Mouse (Mus musculus) liver, postnatal 0 days (tissue): ENCODE data around the gene Fkbp11. TPM values are rescaled to one million over a fixed set of nuclear protein-coding genes. Genes with fewer than 3 reads are reported as not detected.
"Not testable (repeated sequence)": the region's sequence is repeated elsewhere in the genome, so short reads cannot be mapped to it uniquely, and the experiment has no call there.

ENCODE experiments used
- ATAC-seq: fragments of 200-750 bp; cut with Nextera tagmentation; 2 replicates; pipeline ENCODE4 v1.8.0; 2017; ENCODE audit warnings: mild to moderate bottlenecking, moderate library complexity
- DNase-seq: peaks from one replicate; pipeline ENCODE4 v3.0.0-alpha.2; 2016
- H3K27ac ChIP-seq: fragments of 300-500 bp; sonication (generic); 2 replicates; pipeline ENCODE4 v1.5.1; 2014; ENCODE audit warnings: antibody characterized with exemption, moderate library complexity, mild to moderate bottlenecking, low read depth
- H3K27me3 ChIP-seq: fragments of 300-500 bp; sonication (generic); 2 replicates; pipeline ENCODE4 v1.6.1; 2014; ENCODE audit warnings: low read length, control low read depth, mixed read lengths; ENCODE audit not compliant: insufficient read depth
- H3K36me3 ChIP-seq: fragments of 300-500 bp; sonication (generic); replicated peaks from 2 replicates; pipeline ENCODE4 v1.6.1; 2014; ENCODE audit warnings: mild to moderate bottlenecking, control low read depth, low read length, moderate library complexity, mixed read lengths; ENCODE audit not compliant: insufficient read depth
- H3K4me1 ChIP-seq: fragments of 300-500 bp; sonication (generic); 2 replicates; pipeline ENCODE4 v1.6.1; 2014; ENCODE audit warnings: antibody characterized with exemption, mild to moderate bottlenecking, control low read depth; ENCODE audit not compliant: insufficient read depth
- H3K4me2 ChIP-seq: fragments of 300-500 bp; sonication (generic); 2 replicates; pipeline ENCODE4 v1.6.1; 2014; ENCODE audit warnings: low read depth, mild to moderate bottlenecking, low read length, moderate library complexity, mixed read lengths
- H3K4me3 ChIP-seq: fragments of 300-500 bp; sonication (generic); 2 replicates; pipeline ENCODE4 v1.5.1; 2014; ENCODE audit warnings: low read depth, low read length
- H3K9ac ChIP-seq: fragments of 300-500 bp; sonication (generic); replicated peaks from 2 replicates; pipeline ENCODE4 v1.6.1; 2014; ENCODE audit warnings: mild to moderate bottlenecking, moderate library complexity
- H3K9me3 ChIP-seq: fragments of 300-500 bp; sonication (generic); 2 replicates; pipeline ENCODE4 v1.6.1; 2016; ENCODE audit warnings: mild to moderate bottlenecking, control low read depth, low read length, mixed read lengths
- CTCF ChIP-seq: sonication (generic); IDR thresholded peaks from 2 replicates; pipeline ENCODE4 v1.5.1; 2016; ENCODE audit warnings: antibody characterized with exemption, low read depth
- EP300 ChIP-seq: IDR thresholded peaks from 2 replicates; pipeline ENCODE4 v1.6.1; 2016; ENCODE audit warnings: antibody characterized with exemption, low read depth, mild to moderate bottlenecking
- WGBS: fragments of 180-500 bp; shearing (Covaris S2); extraction: QIAGEN DNeasy Blood & Tissue Kit; methylation state at CpG from one replicate; pipeline ENCODE4 v1.1.7; 2014; ENCODE audit not compliant: insufficient replicate concordance; 5-methylcytosine and 5-hydroxymethylcytosine counted together
- polyA plus RNA-seq: library from polyadenylated mRNA; unstranded; fragments of >200 nt; fragmentation: Nextera tagmentation; extraction: Ambion mirVana; gene quantifications from 2 replicates; pipeline ENCODE4 v1.2.1, GENCODE M21; 2015

The Fkbp11 gene
- polyA plus RNA-seq, 1 experiment from 2014 or later, result 58.5 TPM

DNA sequence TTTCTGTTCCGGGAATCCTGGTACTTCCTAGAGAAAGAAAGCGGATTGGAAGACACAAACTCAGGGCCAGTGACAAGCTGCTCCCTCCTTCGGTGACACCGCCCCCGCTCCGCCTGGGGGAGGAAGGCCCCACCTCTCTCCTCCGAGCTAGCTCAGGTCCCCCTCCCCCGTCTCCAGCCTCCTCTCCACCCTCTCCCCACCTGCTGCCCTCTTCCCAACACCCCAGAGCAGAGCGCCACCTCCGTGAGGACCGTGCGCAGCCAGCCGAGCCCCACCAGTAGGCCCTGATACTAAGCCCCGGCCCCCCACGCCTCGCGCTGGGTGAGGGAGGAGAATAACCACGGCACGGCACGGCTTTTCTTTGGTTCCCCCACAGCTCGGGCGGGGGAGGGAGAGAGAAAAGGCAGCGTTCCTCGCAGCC lies 34.2 kb upstream of the Fkbp11 start:
- TF ChIP-seq EP300 (no peak), CTCF (no peak; the same call in 1 of the 2 replicates)
- WGBS, result under 1% methylated on average over 21 of the region's 24 CpGs

DNA sequence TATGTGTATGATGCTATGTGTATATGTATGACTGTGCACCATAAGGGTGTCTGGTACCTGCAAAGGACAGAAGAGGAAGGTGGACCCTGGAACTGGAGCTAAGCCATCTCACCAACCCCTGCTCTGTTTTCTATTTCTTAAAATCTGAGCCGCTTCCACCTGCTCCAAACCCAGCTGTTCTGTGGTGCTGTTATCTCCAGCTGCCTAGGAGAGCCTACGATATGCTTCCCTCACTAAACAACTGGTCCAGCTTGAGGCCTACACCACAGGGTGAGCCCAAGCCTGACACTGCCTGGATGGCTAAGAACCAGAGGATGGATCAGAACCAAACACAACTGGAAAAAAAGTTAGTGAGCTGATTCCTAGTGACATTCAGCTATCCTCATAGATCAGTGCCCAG lies 26.1 kb upstream of the Fkbp11 start:
- TF ChIP-seq CTCF (no peak), EP300 (no peak)
- ATAC-seq (no peak), DNase-seq (no peak)
- no peak overlapping the region for H3K27ac ChIP-seq
- no peak overlapping the region for H3K9ac ChIP-seq
- H3K4me2 ChIP-seq, result no peak overlapping the region
- 0 out of 2 replicates have a peak, but pooled peaks cover 4% of the 10 kb centered on the region for H3K4me1 ChIP-seq
- H3K27me3 ChIP-seq, result no peaks in the 10 kb centered on the region
- H3K9me3 ChIP-seq, result no peaks in the 10 kb centered on the region
- 62% methylated on average over 2 of the region's 2 CpGs for WGBS
- H3K4me3 ChIP-seq, result no peak overlapping the region
- 0 out of 2 replicates have a peak, but pooled peaks cover 4% of the 10 kb centered on the region for H3K36me3 ChIP-seq

More for the DNA sequence above, 34.2 kb upstream of the Fkbp11 start:
- Histone ChIP-seq H3K9me3 (no peaks in the 10 kb centered on the region), H3K4me2 (peak overlapping the region; percentile 97), H3K9ac (peak overlapping the region; percentile 82), H3K4me3 (peak overlapping the region; percentile 84), H3K4me1 (peaks cover 14% of the 10 kb centered on the region), H3K27ac (peak overlapping the region; percentile 71), H3K27me3 (peaks cover 8% of the 10 kb centered on the region), H3K36me3 (peaks cover 7% of the 10 kb centered on the region)
- DNase-seq (peak; percentile 65), ATAC-seq (peak; percentile 49)

DNA sequence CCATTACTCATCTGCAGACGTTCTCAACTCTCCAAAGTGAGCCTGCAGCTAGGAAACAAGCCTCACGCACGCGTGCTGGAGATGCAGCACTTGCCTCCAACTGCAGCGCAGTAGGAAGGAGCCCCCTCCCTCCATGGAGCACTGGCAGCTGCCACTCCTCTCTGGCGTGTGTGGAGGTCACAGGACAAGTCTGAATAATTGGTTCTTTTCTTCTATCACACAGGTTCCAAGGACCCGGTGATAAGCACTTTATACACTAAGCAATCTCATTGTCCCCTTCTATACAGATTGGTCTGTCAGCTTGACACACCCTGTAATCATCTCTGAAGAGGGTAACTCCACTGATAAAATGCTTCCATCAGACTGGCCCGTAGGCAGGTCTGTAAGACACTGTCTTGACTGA lies 25.0 kb upstream of the Fkbp11 start:
- Histone ChIP-seq H3K36me3 (0 out of 2 replicates have a peak, but pooled peaks cover 2% of the 10 kb centered on the region), H3K4me2 (no peak overlapping the region), H3K27me3 (no peaks in the 10 kb centered on the region), H3K9ac (no peak overlapping the region), H3K9me3 (no peaks in the 10 kb centered on the region), H3K4me3 (no peak overlapping the region), H3K27ac (no peak overlapping the region), H3K4me1 (0 out of 2 replicates have a peak, but pooled peaks cover 4% of the 10 kb centered on the region)
- ATAC-seq, result no peak
- DNase-seq, result no peak
- WGBS, result 62% methylated on average over 8 of the region's 8 CpGs
- TF ChIP-seq EP300, result no peak
- no peak for TF ChIP-seq CTCF

DNA sequence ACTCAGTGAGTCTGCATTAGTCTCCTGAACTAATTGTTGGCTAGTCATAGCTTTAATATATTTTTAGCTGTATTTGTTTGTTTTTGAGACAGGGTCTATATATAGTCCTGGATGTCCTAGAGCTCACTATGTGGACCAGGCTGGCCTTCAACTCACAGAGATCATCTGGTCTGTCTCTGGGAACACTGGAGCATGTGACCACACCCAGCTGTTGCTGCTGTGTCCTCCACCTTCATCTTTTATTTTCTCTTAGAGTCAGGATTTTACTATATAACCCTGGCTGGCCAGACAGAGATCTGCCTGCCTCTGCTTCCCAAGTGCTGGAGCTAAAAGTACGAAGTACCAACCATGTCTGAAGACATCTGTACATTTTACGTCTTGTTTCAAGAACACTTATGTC lies 21.1 kb upstream of the Fkbp11 start:
- Histone ChIP-seq H3K9ac (no peak overlapping the region), H3K4me3 (no peak overlapping the region), H3K27me3 (no peaks in the 10 kb centered on the region), H3K27ac (no peak overlapping the region), H3K4me2 (no peak overlapping the region), H3K4me1 (peaks cover 7% of the 10 kb centered on the region; the same call in 1 of the 2 replicates), H3K9me3 (no peaks in the 10 kb centered on the region), H3K36me3 (0 out of 2 replicates have a peak, but pooled peaks cover 2% of the 10 kb centered on the region)
- 97% methylated on average over 2 of the region's 2 CpGs for WGBS
- no peak for ATAC-seq
- DNase-seq, result no peak
- no peak for TF ChIP-seq EP300
- TF ChIP-seq CTCF, result no peak

DNA sequence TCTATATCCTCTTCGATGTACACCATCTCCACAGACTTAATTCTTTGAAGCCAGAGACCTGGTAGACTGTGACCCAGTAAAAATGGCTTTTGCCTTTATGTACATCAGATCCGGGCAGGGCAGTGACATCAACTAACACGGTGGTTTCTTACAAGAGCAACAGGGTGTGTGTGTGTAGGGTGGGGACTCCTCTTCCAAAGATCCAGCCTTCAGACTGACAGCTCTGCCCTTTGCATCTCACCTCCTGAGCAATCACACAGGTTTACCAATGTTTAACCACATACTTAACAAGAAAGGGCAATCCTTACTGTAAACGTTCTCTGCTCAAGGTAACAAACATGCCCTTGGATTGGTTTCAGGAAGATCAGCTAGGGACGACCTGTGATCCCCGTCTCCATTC lies 19.3 kb upstream of the Fkbp11 start:
- Histone ChIP-seq H3K4me1 (peaks cover 7% of the 10 kb centered on the region; the same call in 1 of the 2 replicates), H3K4me3 (no peak overlapping the region), H3K36me3 (peaks cover 4% of the 10 kb centered on the region; the same call in 1 of the 2 replicates), H3K9ac (no peak overlapping the region), H3K4me2 (no peak overlapping the region), H3K27ac (no peak overlapping the region), H3K27me3 (no peaks in the 10 kb centered on the region), H3K9me3 (no peaks in the 10 kb centered on the region)
- no peak for TF ChIP-seq CTCF
- TF ChIP-seq EP300, result no peak
- 57% methylated on average over 6 of the region's 6 CpGs for WGBS
- DNase-seq (no peak), ATAC-seq (no peak)

DNA sequence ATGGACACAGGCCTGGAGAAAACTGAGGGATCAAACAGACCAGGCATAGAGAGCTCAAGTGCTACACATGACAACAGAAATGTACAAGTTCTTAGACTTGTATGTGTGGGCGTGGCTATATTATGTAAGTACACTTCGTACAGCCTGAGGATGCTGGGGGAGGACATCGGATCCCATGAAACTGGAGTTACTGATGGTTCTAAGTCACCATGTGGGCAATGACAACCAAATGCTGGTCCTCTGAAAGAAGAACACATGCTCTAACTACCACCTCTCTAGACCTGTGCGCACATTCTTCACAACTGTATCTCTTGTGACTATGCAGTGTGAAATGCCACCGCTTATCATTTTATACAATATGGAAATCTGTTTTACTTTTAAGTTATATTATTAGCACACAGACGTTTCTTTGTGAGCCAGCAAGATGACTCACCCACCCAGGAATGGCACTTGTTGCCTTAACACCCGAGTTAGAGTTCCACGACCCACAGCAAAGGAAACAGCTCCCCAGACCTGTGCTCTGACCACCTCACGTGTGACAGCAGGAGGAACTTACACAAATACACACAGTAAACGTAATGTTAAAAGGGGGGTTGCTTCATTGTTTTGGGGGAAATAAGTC lies 18.5 kb upstream of the Fkbp11 start:
- Histone ChIP-seq H3K9me3 (no peaks in the 10 kb centered on the region), H3K4me3 (no peak overlapping the region), H3K4me2 (no peak overlapping the region), H3K27ac (no peak overlapping the region), H3K4me1 (peaks cover 7% of the 10 kb centered on the region; the same call in 1 of the 2 replicates), H3K9ac (no peak overlapping the region), H3K36me3 (peaks cover 5% of the 10 kb centered on the region; the same call in 1 of the 2 replicates), H3K27me3 (no peaks in the 10 kb centered on the region)
- DNase-seq (no peak), ATAC-seq (no peak)
- WGBS, result 67% methylated on average over 10 of the region's 10 CpGs
- TF ChIP-seq CTCF (no peak), EP300 (no peak)

DNA sequence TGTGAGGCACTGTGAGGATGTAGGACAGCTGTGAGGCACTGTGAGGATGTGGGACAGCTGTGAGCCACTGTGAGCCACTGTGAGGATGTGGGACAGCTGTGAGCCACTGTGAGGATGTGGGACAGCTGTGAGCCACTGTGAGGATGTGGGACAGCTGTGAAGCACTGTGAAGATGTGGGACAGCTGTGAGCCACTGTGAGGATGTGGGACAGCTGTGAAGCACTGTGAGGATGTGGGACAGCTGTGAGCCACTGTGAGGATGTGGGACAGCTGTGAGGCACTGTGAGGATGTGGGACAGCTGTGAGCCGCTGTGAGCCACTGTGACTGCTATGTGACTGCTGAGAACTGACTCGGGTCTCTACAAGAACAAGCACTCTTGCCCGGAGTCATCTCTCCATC lies 15.9 kb upstream of the Fkbp11 start:
- DNase-seq, result not testable (repeated sequence)

More for the DNA sequence above, 15.9 kb upstream of the Fkbp11 start:
- not testable (repeated sequence) for H3K4me3 ChIP-seq, H3K27me3 ChIP-seq, H3K4me1 ChIP-seq, H3K4me2 ChIP-seq, H3K9ac ChIP-seq, H3K9me3 ChIP-seq, H3K27ac ChIP-seq, ATAC-seq
- H3K36me3 ChIP-seq, result peaks cover 27% of the 10 kb centered on the region
- WGBS, result 90% methylated on average over 3 of the region's 3 CpGs
